ENCODE assay signal across 9 mouse cellular contexts in the genomic region with DNA sequence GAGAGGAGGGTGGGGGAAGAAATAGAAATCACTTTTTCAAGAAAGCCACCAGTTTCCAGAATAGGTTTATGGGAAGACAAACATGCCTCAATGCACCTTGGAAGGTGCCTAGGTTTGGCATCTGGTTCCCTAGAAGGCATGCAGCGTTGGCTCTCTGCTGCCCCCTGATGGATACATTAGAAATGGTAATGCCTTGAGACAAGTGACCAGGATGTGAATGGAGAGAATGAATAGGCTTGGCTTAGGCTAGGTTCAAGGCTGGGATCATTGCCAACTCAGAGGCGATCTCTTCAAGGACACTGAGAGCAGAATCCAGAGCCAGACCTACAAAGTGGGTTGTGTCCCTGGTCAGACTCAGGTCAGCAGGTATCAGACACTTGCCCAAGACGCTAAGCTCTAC. TPM values are rescaled to one million over a fixed set of nuclear protein-coding genes. Genes with fewer than 3 reads are reported as not detected.
DNase-seq lines count a peak whose midpoint lies in the region.
"Had no signal": no experiment of that assay in that cellular context is flagged by ENCODE, and none has a peak within 500 bp of the region (broad histone marks: within the 10 kb centered on the region; RNA-seq: fewer than 3 reads in every experiment).

No protein-coding gene starts in this region.

- peak; percentile 50 for DNase-seq in right cerebral cortex, adult 18-20 months
- DNase-seq in right cerebral cortex, postnatal 36 days (ENCODE audit: low spot score in 2 of 2), result no peak
- DNase-seq in adrenal gland, postnatal 25 days, result peak; percentile 67
- peak; percentile 63 for DNase-seq in embryo, embryonic 9.5 days (ENCODE audit: extremely low spot score)
- peak; percentile 63 for DNase-seq in hindlimb bud, embryonic 11.5 days (ENCODE audit: extremely low spot score, low read depth, low spot score)
- peak; percentile 77 for DNase-seq in liver
- peak; percentile 16 for DNase-seq in ovary, postnatal 10 days (ENCODE audit: low spot score)
- DNase-seq in thymus, postnatal 0 days (ENCODE audit: low spot score), result peak; percentile 75

RNA-seq across cellular contexts. Expression of a gene that starts 10.6 kb away (rescaled TPM):
- total RNA-seq in adrenal gland, postnatal 25 days (2021), result 234 and 263 TPM in 2 replicates
- 772 and 787 TPM in 2 replicates for polyA plus RNA-seq in thymus, postnatal 0 days (2015; fragmentation: Nextera tagmentation; extraction: Ambion mirVana)

RNA-seq across cellular contexts. Expression of a gene that starts 13.2 kb away (rescaled TPM):
- total RNA-seq in adrenal gland, postnatal 25 days (2021), result 0.27 TPM in 1 of 2 replicates, not detected in the other
- 1.2 and 2.1 TPM in 2 replicates for polyA plus RNA-seq in thymus, postnatal 0 days (2015; fragmentation: Nextera tagmentation; extraction: Ambion mirVana)

RNA-seq across cellular contexts. Expression of a gene that starts 23.4 kb away (rescaled TPM):
- total RNA-seq in adrenal gland, postnatal 25 days (2021), result not detected in 2 replicates
- 0.30 TPM in 1 of 2 replicates, not detected in the other for polyA plus RNA-seq in thymus, postnatal 0 days (2015; fragmentation: Nextera tagmentation; extraction: Ambion mirVana)
- polyA plus RNA-seq: gonadal fat pad, adult 2 months had no signal

RNA-seq across cellular contexts. Expression of a gene that starts 28.9 kb away (rescaled TPM):
- total RNA-seq in adrenal gland, postnatal 25 days (2021), result 6.8 and 15.0 TPM in 2 replicates
- 28.9 and 32.5 TPM in 2 replicates for polyA plus RNA-seq in thymus, postnatal 0 days (2015; fragmentation: Nextera tagmentation; extraction: Ambion mirVana)

RNA-seq across cellular contexts. Expression of a gene that starts 33.4 kb away (rescaled TPM):
- total RNA-seq in adrenal gland, postnatal 25 days (2021), result not detected in 2 replicates
- polyA plus RNA-seq in thymus, postnatal 0 days (2015; fragmentation: Nextera tagmentation; extraction: Ambion mirVana), result 1.6 and 1.9 TPM in 2 replicates

Comparison
In these comparisons a context has a peak if more than half of its experiments do, and no peak if none do; other contexts are left out.
1. DNase-seq: peak in right cerebral cortex, adult 18-20 months (single experiment), adrenal gland, postnatal 25 days (single experiment), embryo, embryonic 9.5 days (single experiment), hindlimb bud, embryonic 11.5 days (single experiment), liver (single experiment), ovary, postnatal 10 days (single experiment) and thymus, postnatal 0 days (single experiment); none in right cerebral cortex, postnatal 36 days (0 of 2).